Mouse (Mus musculus) G1E (cell line): ENCODE measurements around the gene Ddx4.

Source experiments
- CTCF ChIP-seq: IDR thresholded peaks from 2 replicates; pipeline ENCODE4 v1.5.1; 2012; ENCODE audit warnings: low read depth, low read length, inconsistent platforms, mixed read lengths
- GATA1 ChIP-seq: IDR thresholded peaks from 2 replicates; pipeline ENCODE4 v1.6.1; 2012; ENCODE audit warnings: borderline replicate concordance, low read length, inconsistent platforms, mixed read lengths
- GATA2 ChIP-seq: IDR thresholded peaks from 2 replicates; pipeline ENCODE4 v1.6.1; 2012; ENCODE audit warnings: low read depth, low read length, inconsistent platforms, borderline replicate concordance
- POLR2AphosphoS5 ChIP-seq: IDR thresholded peaks from 2 replicates; pipeline ENCODE4 v1.6.1; 2012; ENCODE audit warnings: low read depth, low read length, inconsistent platforms; ENCODE audit not compliant: insufficient replicate concordance
- TAL1 ChIP-seq: conservative IDR thresholded peaks from 2 replicates; pipeline ENCODE4 v1.6.1; 2012; ENCODE audit warnings: low read depth, low read length, inconsistent platforms, mixed read lengths

GRCm38 (mm10) chr13:112645529-112646186 lies 6.6 kb downstream of the Ddx4 start:
- TF ChIP-seq CTCF = no peak
- TF ChIP-seq GATA1 = no peak
- no peak for TF ChIP-seq POLR2AphosphoS5
- no peak for TF ChIP-seq TAL1
- no peak for TF ChIP-seq GATA2
